Mouse (Mus musculus): ENCODE results near the gene Magea6. TPM values are rescaled to one million over a fixed set of nuclear protein-coding genes. Genes with fewer than 3 reads are reported as not detected.

The Magea6 gene
- polyA plus RNA-seq (2014; fragmentation: Illumina TruSeq; extraction: RNeasy Lipid Tissue Mini Kit (QIAGEN cat#74804); ENCODE audit: low read depth, low replicate concordance): not detected

DNA sequence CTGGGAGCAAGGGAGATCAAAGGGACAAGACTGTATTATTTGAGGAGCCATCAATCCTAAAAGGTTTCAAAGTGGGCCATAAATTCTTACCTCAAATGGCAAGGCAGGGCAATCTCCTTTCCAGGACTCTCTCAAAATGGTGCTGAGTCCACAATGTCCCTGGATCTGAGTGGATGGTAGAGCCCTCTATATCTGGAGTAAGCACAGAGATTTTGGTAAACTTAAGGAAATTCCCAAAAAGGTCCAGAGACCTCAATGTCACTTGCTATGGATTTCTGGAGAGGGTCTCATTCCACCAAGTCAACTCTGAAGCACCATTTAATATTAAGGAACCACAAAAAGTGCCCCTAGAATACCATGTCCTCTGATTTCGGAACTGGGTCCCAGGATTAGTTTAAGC is at the start of gene Magea6:
Magea6 (minus strand) TSS at position 101 of the 400 bp plus-strand sequence.

DNA sequence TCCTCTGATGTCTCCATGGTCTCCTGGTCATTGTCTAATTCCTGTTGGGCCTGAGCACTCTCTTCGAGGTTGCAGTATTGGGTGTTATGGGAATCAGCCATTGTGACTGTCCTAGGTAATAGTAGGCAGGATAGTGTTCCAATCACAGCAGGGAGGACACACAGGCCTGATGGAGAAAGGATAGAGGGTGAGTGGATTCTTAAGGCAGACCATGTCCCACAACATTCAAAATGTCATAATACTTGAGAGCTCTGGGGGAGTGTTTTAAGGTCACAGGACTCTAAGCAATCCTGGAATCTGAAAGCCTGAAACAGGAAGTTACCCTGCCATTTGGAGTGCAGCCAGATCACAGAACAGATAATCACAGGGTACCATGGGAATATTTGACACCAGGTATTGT is 13.6 kb upstream of the Magea6 start, which contains the start of gene Magea3:
Magea3 (minus strand) TSS at position 101 of the 400 bp plus-strand sequence.

DNA sequence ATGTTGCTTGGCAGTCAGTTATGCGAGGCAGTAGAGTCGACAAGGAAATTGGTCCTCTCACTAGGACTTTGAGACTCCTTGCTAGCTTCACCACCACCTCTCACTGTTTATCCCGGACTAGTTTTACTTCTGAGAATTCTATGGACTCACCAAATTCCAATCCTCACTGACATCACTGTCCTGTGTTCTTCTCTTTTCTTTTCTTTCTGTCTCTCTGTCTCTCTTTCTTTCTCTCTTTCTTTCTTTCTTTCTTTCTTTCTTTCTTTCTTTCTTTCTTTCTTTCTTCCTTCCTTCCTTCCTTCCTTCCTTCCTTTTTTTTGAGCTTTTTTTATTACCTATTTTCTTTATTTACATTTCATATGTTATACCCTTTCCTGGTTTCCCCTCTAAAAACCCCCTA is 45.6 kb downstream of the Magea6 start, which contains the start of gene Cldn34b1:
Cldn34b1 (minus strand) TSS at position 101 of the 400 bp plus-strand sequence.

Other genes starting within 250 kb of the Magea6 start
- not detected for gene Cldn34b1, start 45.7 kb downstream of the Magea6 start, polyA plus RNA-seq (2014; fragmentation: Illumina TruSeq; extraction: RNeasy Lipid Tissue Mini Kit (QIAGEN cat#74804); ENCODE audit: low read depth, low replicate concordance)
- gene Magea3, start 13.5 kb upstream of the Magea6 start, polyA plus RNA-seq (2014; fragmentation: Illumina TruSeq; extraction: RNeasy Lipid Tissue Mini Kit (QIAGEN cat#74804); ENCODE audit: low read depth, low replicate concordance): not detected
- not detected for gene Magea8, start 59.9 kb upstream of the Magea6 start, polyA plus RNA-seq (2014; fragmentation: Illumina TruSeq; extraction: RNeasy Lipid Tissue Mini Kit (QIAGEN cat#74804); ENCODE audit: low read depth, low replicate concordance)
- not detected for gene Magea5, start 127.2 kb upstream of the Magea6 start, polyA plus RNA-seq (2014; fragmentation: Illumina TruSeq; extraction: RNeasy Lipid Tissue Mini Kit (QIAGEN cat#74804); ENCODE audit: low read depth, low replicate concordance)
- not detected for gene Magea1, start 153.8 kb upstream of the Magea6 start, polyA plus RNA-seq (2014; fragmentation: Illumina TruSeq; extraction: RNeasy Lipid Tissue Mini Kit (QIAGEN cat#74804); ENCODE audit: low read depth, low replicate concordance)
- gene Magea2, start 157.7 kb upstream of the Magea6 start, polyA plus RNA-seq (2014; fragmentation: Illumina TruSeq; extraction: RNeasy Lipid Tissue Mini Kit (QIAGEN cat#74804); ENCODE audit: low read depth, low replicate concordance): not detected
- gene Cldn34b2, start 192.4 kb upstream of the Magea6 start, polyA plus RNA-seq (2014; fragmentation: Illumina TruSeq; extraction: RNeasy Lipid Tissue Mini Kit (QIAGEN cat#74804); ENCODE audit: low read depth, low replicate concordance): not detected